Mouse (Mus musculus) forelimb bud, embryonic 11.5 days (tissue): Measurements from ENCODE around the gene Olfr551.
"Not testable (repeated sequence)": the region's sequence is repeated elsewhere in the genome, so short reads cannot be mapped to it uniquely, and the experiment has no call there.

ENCODE experiments used
- DNase-seq: peaks from one replicate; pipeline ENCODE4 v3.0.0-alpha.2; 2012; ENCODE audit warnings: low read depth, low spot score

Olfr551 gene

DNA sequence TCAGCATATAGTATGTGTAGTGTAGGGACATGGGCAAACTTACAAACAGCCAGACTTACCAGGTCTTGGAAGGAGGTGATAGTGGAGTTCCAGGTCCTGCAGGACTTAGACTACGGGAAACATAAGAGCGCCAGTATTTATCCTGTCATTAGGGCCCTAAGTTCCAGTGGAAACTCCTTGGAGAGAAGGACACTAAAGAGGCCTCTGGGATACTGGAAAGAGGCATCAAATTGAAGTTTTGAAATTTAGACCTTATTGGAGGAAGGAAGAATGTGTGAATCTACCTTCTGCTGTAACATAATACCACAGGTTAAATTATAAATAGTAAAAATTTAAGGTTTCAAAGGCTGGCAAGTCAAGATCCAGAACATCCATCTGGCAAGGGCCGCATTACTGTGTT lies at the start of gene Olfr551:
Olfr551 (minus strand) TSS at position 101 of the 400 bp plus-strand sequence.
- DNase-seq = no peak

DNA sequence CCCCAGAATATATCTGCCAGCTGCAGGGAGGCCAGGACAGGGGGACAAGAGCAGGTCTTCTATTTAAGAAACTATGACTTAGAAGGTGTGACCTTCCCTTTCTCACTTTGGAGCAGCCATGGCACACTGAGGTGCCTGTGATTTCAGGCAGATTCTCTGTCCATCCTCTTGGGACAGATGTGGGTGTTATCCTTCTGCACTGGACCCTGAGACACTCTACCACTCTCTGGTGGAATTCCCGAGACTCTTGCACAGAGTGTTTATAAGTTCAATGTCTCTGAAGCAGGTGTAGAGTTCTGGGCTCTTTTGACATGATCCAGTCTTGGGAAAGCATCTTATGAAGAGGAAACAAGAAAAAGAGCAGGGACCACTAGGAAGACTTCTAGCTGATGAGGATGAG lies 46.4 kb upstream of the Olfr551 start, which contains the start of gene Olfr554:
Olfr554 (plus strand) TSS at position 301 of the 400 bp plus-strand sequence.
- DNase-seq = no peak

DNA sequence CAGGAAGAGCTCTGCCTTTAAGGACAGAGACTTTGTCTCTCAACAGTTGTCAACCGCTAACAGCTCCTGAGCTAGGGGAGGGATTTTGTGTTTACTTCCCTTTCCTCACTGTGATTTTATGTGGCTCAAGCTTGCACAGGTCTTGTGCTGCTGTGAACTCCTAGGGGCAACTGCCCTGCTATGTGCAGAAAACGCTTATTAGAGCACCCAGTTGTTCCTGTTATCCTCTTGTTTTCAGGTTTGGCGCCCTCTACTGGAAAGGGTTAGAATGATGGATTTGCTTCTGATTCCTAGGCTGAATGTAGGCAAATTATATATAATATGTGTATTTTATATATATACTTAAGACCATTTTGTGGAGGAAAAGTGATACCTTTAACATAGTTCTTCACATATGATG lies 45.0 kb upstream of the Olfr551 start:
- peak; percentile 3 for DNase-seq

DNA sequence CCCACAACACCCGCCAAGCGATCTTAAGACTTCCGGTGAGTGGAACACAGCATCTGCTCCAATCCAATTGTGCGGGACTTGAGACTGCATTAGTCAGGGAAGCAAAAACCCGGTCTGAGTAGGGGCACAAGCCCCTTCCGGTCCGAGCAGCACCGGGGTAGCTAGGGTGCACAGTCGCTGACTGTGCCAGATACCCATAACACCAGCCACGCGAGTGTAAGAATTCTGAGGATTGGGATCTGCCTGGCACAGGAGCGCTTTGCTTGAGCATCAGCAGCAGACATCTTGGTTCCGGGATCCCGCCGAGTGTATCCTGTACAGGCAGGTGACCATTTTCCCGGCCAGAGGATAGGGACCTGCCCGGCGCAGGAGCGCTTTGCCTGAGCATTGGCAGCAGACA lies 28.7 kb upstream of the Olfr551 start:
- DNase-seq = not testable (repeated sequence)

DNA sequence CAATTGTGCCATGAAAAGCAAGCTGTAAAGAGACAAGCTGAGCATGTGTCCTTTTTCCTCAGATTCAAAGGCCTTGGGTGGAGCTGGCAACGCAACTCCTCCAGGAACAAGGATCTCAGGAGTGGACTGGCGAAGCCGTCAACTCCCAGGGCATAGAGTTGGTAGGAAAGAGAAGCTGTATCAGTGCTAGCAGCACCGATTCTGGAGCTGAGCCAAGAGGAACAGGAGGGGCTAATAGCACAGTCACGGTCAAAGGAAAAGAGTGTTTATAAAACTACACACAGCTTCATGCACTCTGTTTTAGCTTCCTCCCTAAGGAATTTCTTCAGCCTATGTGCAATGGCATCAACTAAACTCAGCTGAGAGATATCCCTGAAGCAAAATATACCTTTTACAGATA lies 27.9 kb upstream of the Olfr551 start:
- no peak for DNase-seq

DNA sequence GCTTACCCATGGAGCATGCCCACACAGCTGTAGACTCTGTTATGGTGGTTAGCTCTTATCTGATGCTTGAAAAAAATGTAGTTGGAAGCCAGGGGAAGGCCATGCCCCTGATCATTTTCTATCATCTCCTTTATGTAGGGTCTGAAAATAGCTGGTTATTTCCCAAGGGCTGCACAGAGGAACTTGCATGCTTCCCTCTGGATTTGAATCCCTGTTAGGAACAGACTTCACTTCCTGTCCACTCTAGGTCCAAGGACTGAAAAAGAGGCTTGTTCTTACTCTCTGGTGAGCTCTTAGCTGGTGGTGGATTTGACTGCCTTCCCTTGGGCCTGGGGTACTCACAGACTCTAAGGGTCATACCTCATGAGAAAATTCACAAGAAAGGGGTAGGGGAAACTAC lies 26.4 kb upstream of the Olfr551 start, which contains the start of gene Olfr553:
Olfr553 (minus strand) TSS at position 101 of the 400 bp plus-strand sequence.
- no peak for DNase-seq

DNA sequence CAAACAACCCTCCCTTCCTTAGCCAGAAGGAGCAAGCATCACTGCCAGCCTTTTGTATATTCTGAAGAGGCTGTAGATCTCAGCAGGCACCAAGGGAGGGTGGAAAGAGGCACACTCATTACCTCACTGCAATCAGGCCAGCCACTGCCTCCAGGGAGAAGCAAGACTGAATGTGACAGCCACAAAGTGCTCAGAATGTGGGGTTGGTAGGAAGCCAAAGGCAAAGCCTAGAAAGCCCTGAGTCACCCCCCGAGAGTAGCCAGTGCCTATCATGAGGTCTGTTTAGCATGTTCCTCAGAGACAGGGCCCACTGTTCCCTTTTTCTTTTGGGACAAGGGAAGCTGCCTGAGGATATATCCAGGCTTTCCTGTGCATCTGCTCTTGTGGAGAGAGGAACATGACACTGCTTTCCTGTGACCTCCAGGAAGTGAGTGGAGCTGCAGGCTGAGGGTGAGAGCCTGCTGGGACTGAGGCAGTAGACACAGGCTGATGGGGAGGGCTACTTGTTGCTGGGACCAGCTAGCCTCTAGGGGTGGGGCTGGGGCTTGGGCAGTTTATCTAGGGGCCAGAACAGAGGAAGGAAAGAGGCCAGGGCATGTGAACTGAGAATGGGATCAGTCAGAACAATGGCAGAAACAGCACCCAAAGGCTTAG lies 5.8 kb upstream of the Olfr551 start, which contains the start of gene Olfr552:
Olfr552 (plus strand) TSS at position 393 of the 654 bp plus-strand sequence.
- no peak for DNase-seq

DNA sequence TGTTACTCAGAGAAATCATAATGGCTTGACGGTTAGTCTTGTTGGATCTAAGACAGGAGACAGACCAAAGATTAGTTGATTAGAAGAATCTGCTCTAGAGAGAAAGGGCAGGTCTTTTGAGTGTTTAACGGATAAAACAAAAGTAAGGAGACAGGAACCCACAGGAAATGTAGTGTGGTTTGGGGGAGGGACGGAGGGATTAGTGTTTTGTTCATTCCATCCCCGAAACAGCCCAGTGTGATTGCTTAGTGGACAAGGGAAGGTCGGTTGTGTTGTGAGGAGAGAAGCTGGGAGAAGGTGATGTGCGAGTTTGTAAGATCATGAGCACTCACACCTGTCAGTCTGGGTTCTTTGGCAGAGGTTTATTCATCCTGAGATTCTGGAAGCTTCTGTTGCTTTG lies 15.7 kb downstream of the Olfr551 start:
- no peak for DNase-seq

DNA sequence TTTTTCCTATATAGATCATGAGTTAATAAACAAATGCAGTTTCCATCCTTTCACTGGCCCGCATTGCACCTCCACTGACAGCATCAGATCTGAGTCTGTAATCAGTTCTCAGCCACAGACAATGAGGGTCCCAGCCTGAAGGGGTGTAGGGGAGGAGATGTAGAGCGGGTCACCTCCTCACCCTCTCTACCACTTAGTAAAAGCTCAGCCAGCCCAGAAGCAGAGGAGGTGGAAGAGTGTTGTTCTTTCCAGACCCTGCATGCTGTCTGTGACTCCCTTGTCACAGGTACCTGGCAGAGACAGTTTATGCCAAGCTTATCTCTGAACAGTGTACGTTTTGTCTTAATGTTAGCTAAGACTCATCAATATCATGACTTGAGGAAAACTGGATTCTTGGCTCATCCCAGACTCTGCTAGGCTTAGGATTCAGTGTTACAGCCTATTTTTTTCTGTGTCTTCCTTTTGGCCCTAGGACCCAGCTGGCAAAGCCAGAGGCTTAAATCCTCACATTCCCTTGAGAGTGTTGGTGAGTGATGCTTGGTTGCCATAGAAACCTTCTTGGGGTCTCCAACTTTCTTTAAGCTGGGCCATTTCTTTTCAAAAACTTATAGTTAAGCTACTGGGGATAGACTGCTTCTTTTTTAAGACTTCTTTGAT lies 18.4 kb downstream of the Olfr551 start:
- no peak for DNase-seq

DNA sequence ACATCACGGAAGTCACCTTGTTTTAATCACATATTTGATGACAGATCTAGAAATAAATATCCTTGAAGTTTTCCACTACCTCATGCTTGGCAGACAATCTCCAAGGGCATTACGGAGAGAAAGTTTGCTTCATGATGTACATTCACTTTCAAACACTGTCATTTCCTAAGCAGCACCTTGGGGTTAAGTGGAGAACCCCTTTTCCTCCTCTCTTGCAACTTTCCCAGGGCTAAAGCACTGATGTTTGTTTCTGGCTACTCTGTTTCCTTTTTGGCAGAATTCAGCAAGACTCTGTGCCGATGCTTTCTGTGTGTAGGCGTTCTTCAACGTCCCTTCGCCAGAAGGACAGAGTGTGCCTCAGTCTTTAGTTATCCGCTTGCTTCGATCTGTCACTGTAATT lies 20.5 kb downstream of the Olfr551 start, which contains the start of gene Olfr550:
Olfr550 (plus strand) TSS at position 301 of the 400 bp plus-strand sequence.
- no peak for DNase-seq

DNA sequence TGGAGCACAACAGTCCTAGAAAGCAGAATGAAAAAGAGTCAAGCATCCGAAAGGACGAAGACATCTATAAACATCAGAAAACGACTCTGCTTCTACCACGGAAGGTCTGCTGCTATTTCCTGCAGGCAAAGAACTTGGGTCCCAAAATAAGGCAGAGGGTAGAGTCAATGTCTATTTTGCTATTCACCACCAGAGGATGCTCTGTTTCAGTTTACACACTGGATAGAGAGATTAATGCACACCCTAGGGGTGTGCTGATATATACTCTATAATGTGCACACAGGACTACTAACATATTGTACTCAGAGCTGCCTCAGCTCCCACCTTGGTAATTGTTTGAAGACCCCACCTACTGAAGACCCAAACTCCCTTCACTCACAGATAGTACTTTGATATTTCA lies 25.5 kb downstream of the Olfr551 start:
- DNase-seq = no peak

DNA sequence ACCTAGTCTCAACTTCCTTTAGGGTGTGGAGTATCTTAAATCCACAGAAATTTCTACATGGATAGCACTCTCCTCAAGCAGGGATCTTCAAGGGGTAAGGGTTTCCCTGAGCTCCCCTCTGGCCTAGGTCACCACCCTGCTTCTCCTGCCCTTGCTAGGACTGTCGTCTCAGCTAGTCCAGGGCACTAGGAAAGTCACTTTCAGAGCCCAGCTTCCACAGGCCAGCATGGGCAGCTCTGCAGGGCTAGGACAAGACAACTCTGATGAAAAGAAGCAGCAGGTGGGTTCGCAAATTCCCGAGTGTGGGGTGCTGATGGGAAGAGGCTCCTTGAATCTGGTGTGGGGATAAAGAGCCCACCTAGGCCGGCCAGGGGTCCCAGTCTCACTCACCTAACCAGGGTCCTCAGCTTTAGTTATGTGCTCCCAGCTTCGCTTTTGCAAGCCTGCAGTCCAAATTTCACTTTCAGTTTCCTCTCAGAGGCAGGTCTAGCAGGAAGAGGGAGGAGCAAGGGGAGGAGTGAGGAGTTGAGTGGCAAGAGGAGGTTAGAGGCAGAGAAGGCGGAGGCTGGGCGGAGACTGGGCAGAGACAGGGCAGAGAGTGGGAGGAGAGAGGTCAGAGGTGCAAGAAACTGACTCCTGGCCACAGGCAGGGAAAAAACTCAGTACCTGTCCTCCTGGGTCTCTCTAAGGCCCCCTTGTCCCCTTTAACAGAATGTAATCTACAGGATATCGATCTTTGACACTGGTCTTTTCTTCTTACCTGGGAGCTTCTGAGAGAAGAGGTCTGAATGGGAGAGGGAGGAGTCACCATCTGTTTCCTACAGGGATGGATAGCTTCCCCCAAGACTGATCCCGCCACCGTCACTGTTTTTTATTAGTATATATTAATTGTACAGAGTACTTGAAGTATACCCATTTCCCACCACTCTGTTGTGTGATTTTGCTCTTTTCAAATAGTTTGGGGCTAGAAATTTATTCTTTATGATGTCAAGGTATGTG lies 26.4 kb downstream of the Olfr551 start, which contains the start of gene Trim21:
Trim21 (minus strand) TSS at position 488 of the 999 bp plus-strand sequence.
- DNase-seq = peak; percentile 64

DNA sequence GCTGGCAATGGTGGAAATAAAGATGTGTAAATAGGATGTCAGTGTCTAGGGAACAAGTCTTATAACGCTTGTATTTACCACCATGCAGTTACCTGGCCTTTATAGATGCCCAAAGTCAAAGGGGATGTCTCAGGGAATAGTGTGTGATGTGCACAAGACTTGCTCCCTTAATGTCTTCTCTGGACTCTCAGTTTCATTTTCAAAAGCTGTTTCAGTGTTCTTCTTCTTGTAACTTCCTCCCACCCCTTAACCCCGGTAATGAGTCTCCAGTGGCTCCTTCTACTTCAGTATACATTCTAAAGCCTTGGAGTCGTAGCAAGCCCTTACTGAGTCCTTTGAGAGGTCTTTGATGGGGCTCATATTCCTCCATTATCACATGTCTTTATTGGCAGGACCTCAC lies 38.4 kb downstream of the Olfr551 start:
- no peak for DNase-seq

DNA sequence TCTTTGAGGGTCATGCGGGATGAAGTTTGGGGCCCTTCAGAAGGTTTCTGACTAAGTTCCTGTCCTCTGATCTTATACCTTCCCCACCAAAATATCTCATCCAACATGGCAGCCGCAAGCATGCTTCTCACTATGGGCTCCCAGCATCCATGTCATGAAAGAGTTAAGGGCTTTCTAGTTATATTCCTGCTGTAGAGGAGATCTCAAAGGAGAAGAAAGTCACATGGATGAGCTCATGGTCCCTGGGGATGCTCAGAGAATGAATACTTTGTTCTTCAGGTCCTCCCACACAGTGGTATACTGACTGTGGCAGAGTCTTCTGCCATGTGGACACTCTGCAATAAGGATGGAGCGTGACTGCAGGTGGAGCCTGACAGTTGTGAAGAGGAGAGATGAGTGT lies 42.1 kb downstream of the Olfr551 start, which contains the start of gene Olfr549:
Olfr549 (plus strand) TSS at position 301 of the 400 bp plus-strand sequence.
- DNase-seq = no peak

DNA sequence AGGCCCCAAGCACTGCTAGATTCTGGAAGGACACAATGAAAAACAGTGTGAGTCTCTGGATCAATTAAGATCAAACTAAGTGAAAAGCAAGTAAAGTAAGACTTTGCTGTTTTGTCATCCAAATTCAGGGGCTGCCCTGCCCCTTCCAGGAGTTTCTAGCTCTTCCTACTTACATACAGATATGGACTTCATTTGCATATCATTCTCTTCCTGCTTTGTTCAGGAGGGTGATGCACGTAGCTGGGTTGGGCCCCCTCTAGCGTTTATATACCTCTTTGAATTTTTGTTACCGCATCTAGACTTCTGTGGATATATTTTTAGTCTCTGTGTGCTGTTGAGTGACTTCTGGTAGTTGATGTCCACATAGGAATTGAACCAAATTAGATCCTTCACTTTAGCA lies 50.4 kb downstream of the Olfr551 start:
- no peak for DNase-seq

DNA sequence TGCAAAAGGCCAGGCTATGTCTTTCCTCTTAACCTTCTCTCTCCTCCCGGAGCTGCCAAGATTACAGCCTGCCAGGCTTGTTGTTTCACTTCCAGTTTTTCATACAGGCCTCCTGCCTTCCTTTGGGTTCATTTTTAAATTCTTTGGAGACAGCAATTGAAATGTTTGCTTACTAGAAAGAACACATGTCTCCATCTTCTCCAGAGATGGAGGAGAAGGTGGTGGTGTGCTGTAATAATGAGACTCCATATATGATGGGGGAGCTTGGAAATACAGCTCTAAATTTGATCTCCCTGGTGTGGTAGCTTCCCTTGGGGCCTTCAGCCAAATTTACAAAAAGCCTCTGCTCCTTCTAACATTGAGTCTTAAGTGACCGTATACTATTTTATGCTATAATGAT lies 51.1 kb downstream of the Olfr551 start, which contains the start of gene Olfr548-ps1:
Olfr548-ps1 (plus strand) TSS at position 301 of the 400 bp plus-strand sequence.
- DNase-seq = no peak

DNA sequence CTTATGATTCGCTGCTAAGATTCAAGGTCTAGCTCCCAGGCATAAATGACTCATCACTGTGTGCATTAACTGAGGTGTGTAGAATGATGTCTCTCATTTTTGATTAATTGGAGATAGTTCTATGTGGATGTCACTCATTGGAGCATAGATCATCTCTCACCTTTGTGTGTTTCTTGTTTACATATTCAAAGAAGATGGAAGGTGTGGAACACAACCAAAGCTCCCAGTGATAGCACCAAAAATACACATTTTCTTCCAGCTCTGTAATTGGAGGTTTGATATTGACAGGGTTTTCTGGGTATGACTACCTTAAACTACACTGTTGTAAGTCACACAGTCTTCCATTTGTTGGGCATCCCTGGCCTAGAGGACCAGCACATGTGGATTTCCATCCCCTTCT lies 57.2 kb downstream of the Olfr551 start, which contains the start of gene Olfr547:
Olfr547 (plus strand) TSS at position 301 of the 400 bp plus-strand sequence.
- DNase-seq = no peak
